Mouse (Mus musculus): ENCODE results near the gene Cap1.

DNA sequence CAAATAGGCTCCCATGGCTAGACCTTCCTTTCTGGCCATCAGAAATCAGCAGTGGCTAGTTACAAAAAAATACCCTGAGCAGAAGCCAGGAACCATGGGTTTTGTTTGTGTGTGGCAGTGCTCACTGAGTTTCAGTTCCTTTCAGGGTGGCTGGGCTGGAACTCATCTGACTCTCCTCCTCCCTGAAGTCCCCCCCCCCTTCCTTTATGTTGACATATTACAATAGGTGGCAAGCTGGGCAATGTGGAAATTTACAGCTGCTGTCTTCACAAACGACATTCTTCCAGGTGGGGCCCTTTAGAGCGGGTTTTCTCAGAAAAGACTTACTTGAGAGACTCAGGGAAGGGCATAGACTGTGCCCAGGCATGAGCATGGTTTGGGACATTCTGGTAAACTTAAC, 32.2 kb downstream of the Cap1 start:
- TF ChIP-seq HCFC1 (IDR thresholded peaks at IDR 0.05; ENCODE audit: borderline replicate concordance, insufficient read depth, low read length) (no peak), CHD2 (IDR thresholded peaks at IDR 0.05; ENCODE audit: low read depth, low read length) (no peak), ZC3H11A (IDR thresholded peaks at IDR 0.05; ENCODE audit: borderline replicate concordance, low read depth, low read length) (no peak), MAFK (IDR thresholded peaks at IDR 0.05; ENCODE audit: insufficient read depth, low read depth, low read length) (no peak)
